Mouse (Mus musculus) spleen, postnatal 0 days (tissue): ENCODE measurements around the gene Lipa. TPM values are rescaled to one million over a fixed set of nuclear protein-coding genes. Genes with fewer than 3 reads are reported as not detected.

ENCODE experiments used
- polyA plus RNA-seq: library from polyadenylated mRNA; unstranded; fragments of >200 nt; fragmentation: Nextera tagmentation; extraction: Ambion mirVana; gene quantifications from 2 replicates; pipeline ENCODE4 v1.2.1, GENCODE M21; 2015

The Lipa gene
- 25.0 and 32.4 TPM in 2 replicates for polyA plus RNA-seq

GRCm38 (mm10) chr19:34526941-34527682 is at the start of gene Lipa:
Lipa (minus strand) TSS chr19:34527474.

GRCm38 (mm10) chr19:34550534-34551223 is 23.4 kb upstream of the Lipa start, which contains the start of gene Ifit2:
Ifit2 (plus strand) TSS chr19:34550694.

GRCm38 (mm10) chr19:34474991-34475971 is 52.0 kb downstream of the Lipa start, which contains the start of gene Ch25h:
Ch25h (minus strand) TSS chr19:34475164.

Other genes starting within 250 kb of the Lipa start
- gene Fas, start 236.8 kb downstream of the Lipa start, polyA plus RNA-seq = 4.6 and 5.4 TPM in 2 replicates
- gene Ch25h, start 52.3 kb downstream of the Lipa start, polyA plus RNA-seq = 0.84 and 0.89 TPM in 2 replicates
- 4.3 and 5.3 TPM in 2 replicates for gene Ifit2, start 23.2 kb upstream of the Lipa start, polyA plus RNA-seq
- 3.5 and 8.3 TPM in 2 replicates for gene Ifit3, start 56.1 kb upstream of the Lipa start, polyA plus RNA-seq
- gene Ifit1bl1, start 74.5 kb upstream of the Lipa start, polyA plus RNA-seq = 0.28 and 0.63 TPM in 2 replicates
- 1.3 and 1.8 TPM in 2 replicates for gene Ifit3b, start 80.5 kb upstream of the Lipa start, polyA plus RNA-seq
- gene Ifit1bl2, start 113.3 kb upstream of the Lipa start, polyA plus RNA-seq = 0.37 and 0.92 TPM in 2 replicates
- gene Ifit1, start 113.4 kb upstream of the Lipa start, polyA plus RNA-seq = 6.1 and 8.6 TPM in 2 replicates
- gene Slc16a12, start 219.8 kb upstream of the Lipa start, polyA plus RNA-seq = 0.02 and 0.18 TPM in 2 replicates